Mouse (Mus musculus): ENCODE measurements around the gene Efhc1.
A peak's percentile ranks its signal among the peaks of the same experiment; 100 is the strongest.

Efhc1 gene

GRCm38 (mm10) chr1:20951799-20952198 lies 373 bp downstream of the Efhc1 start:
- DNase-seq (ENCODE audit: low read depth, low spot score), result no peak

- DNase-seq (ENCODE audit: low read depth, low spot score), result no peak
Measured at GRCm38 (mm10) chr1:20954876-20955275, 3.5 kb downstream of the Efhc1 start.

GRCm38 (mm10) chr1:20969642-20970041 lies 18.2 kb downstream of the Efhc1 start:
- no peak for DNase-seq (ENCODE audit: low read depth, low spot score)

DNA sequence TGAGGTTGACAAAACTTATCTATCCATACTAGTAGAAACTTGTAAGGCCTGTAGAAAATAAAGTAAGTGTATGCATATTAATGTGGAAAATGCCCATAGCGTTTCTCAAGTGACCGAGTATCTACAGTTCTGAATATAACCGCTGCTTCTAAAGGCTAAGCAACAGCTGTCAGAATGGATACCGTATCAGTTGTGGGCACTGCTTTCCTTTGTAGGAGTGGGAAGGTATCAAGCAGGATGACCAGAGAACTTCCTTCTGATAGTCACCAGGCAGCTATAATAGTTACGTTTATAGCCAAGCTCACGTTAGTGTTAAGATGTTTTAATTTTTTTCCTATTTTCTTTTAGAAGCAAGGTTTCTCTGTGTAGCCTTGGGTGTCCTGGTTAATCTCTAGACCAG lies 22.0 kb downstream of the Efhc1 start:
- DNase-seq (ENCODE audit: low read depth, low spot score), result no peak

DNA sequence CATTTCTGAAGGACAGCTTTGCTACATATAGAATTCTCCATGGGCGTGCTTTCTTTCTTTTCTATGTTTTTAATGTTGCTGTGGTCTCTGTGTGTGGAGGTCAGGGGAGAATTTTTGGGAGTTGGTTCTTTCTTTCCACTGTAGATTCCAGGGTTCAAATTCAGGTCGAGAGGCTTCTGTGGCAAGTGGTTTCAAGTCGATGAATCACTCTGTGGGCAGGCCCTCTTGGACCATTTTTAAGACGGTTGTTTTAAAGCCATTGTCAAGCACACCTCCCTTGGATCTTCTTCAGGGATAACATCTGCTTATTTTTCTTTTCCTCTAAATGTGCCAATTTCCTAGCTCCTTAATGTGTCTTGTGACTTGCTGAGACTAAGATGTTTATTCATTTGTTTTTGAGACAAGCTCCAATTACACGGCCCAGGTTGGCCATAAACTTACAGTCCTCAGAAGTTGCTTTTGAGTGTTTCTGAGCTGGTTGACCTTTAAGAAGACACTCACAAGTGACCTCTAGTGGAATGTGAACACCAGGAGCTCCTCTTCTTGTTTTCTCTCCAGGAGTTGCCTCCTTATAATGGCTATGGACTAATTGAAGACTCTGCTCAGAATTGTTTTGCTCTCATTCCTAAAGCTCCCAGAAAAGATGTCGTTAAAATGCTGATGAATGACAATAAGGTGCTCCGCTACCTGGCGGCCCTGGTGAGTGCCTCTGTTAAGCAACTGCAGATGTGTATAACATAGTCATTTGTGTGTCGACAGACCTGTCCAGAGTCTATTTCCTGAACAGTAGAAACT lies 23.1 kb downstream of the Efhc1 start:
- DNase-seq (ENCODE audit: low read depth, low spot score), result no peak

- DNase-seq (ENCODE audit: low read depth, low spot score), result no peak
Measured at GRCm38 (mm10) chr1:20980553-20980952, 29.1 kb downstream of the Efhc1 start.

- DNase-seq (ENCODE audit: low read depth, low spot score), result peak; percentile 11
Measured at GRCm38 (mm10) chr1:20981764-20982163, 30.3 kb downstream of the Efhc1 start.

DNA sequence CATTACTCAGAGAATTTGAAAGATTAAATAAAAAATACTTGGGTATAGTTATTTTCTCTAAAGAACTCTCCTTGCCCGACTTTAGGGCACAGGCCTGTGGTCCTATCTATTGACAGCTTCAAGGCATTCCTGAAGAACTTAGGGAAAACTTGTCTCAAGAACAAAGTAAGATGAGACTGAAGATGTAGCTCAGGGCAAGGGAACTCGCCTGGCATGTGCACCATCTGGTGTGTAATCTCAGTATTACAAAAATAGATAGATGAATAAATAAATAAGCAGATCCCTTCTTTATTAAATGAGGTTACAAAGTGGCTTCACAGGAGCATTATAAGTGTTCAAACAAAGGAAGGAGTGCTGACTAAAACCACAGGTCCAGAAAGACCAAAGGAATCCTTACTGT lies 32.7 kb downstream of the Efhc1 start:
- DNase-seq (ENCODE audit: low read depth, low spot score), result peak; percentile 13

DNA sequence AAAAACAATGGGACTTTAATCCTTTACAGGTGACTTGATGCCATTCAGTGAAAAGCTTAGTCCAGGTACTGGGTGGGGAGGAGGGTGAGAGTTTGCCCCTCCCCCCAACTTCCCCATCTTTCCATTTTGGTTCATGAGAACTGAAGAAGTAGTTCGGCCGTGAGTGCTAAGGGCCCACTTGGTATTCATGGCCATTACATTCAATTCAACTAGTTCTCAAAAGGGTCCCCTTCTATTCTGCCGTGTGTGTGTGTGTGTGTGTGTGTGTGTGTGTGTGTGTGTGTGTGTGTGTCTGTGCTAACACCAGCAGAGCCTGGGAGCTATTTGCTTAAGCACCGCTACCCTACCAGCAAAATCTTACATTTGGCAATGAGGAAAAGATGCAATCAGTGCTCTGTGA lies 33.2 kb downstream of the Efhc1 start:
- DNase-seq (ENCODE audit: low read depth, low spot score), result no peak

DNA sequence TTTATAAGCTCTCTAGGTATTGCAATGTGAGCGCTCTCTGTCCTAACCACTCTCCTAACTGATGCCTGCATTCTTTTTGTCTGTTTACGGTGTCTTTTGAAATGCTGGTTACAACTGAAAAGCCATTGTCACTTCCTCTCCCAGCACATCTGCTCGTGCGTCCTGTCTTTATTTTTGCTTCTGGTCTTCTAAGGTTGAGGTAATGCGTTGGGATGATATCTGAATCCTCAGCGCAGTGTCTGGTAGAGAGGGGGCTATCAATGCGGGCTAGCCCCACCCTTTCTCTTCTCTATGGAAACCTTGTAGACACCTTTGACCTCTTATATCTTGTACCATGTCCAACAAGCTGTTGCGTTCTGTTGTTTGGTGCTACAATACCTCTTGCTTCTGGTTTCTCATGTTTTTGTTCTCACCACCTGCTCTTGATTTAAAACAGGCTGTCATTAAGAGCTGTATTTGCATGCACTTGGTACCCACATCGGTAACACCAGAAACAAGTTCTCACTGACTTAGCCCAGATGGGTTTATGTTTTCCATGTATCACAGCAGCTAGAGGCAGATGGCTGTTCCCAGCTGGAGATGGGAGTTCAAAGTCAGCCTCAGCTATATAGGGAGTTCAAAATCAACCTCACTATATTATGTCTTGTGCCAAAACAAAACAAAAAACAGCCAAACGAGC lies 35.1 kb downstream of the Efhc1 start:
- DNase-seq (ENCODE audit: low read depth, low spot score), result no peak

- DNase-seq (ENCODE audit: low read depth, low spot score), result no peak
Measured at GRCm38 (mm10) chr1:20989461-20990083, 38.1 kb downstream of the Efhc1 start.

DNA sequence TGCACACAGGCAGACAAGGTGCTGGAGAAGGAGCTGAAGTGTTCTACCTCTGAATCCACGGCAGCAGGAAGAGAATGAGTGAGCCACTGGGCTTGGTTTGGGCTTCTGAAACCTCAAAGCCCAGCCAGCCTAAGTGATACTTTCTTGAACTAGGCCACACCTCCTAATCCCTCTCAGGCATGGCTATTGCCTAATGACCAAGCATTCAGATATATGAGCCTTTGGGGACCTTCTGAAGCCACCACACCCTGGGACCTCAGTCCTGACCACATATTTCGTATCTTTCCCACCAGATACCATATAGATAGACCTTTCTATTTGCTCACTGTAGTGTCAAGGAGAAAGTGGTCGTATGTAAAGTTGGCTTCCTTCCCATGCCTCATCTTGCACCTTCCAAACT lies 42.3 kb downstream of the Efhc1 start:
- DNase-seq (ENCODE audit: low read depth, low spot score), result no peak

DNA sequence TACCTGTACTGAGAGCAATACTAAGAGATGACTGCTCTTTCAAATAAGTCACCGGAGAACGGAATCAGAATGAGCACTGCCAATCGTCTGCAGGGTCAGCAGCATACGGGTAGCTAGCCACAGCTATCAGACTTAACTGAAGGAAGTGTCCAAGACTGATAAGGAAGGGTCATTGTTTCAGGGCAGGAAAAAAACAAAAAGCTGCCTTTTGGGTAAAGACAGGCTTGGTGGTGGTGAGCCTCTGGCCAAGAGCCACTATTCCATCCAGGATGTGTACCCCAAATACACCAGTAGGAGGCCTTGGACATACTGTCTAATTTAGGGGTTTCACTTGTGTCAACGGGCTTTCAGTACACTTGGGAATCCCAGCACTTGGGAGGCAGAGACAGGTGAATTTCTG lies 42.9 kb downstream of the Efhc1 start:
- DNase-seq (ENCODE audit: low read depth, low spot score), result no peak

DNA sequence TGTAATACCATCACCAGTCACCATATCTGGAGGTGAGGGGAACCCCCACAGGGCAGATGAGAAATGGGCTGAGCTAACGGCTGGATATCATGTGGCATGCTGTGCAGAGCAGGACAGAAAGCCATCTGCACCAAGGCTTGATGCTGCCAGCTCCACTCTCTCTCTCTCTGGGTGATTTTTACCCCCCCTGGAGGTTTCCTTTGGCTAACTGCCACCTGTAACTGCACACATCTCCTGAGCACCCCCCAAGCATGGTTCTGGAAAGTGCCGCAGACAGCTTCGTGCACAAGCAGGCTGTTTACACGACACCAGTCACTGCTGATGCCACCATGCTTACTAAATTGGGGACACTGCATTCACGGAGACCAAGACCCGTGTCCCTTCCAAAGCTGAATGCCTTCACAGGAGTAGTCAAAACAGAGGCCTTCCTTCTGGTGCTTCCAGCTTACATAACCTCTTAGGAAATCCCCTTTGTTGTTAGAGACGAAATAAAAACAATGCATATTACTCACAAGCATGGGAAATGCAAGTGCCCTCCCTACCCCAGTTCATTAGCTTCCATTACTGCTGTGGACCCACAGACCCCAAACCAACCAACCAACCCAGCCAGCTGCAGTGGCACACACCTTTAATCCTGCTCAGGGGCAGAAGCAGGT lies 44.0 kb downstream of the Efhc1 start:
- peak; percentile 66 for DNase-seq (ENCODE audit: low read depth, low spot score)

- no peak for DNase-seq (ENCODE audit: low read depth, low spot score)
Measured at GRCm38 (mm10) chr1:20996603-20997327, 45.3 kb downstream of the Efhc1 start.

DNA sequence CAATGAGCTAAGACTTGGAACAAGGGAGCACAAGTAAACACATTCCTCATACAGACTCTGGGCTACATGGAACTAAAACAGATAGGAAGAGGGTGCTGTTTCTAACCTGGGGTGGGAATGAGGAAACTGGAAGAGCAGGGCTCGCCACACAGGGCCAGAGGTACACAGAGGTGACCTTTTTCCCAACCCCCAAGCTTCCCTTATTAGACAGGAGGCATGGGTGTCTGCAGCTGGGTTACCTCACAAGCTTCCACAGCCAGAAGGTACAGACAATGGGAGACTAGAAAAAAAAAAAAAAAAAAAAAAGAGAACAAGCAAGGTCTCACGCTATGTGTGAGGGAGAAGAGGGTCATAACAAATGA lies 45.9 kb downstream of the Efhc1 start:
- no peak for DNase-seq (ENCODE audit: low read depth, low spot score)

GRCm38 (mm10) chr1:20997881-20998389 lies 46.5 kb downstream of the Efhc1 start:
- peak; percentile 25 for DNase-seq (ENCODE audit: low read depth, low spot score)

DNA sequence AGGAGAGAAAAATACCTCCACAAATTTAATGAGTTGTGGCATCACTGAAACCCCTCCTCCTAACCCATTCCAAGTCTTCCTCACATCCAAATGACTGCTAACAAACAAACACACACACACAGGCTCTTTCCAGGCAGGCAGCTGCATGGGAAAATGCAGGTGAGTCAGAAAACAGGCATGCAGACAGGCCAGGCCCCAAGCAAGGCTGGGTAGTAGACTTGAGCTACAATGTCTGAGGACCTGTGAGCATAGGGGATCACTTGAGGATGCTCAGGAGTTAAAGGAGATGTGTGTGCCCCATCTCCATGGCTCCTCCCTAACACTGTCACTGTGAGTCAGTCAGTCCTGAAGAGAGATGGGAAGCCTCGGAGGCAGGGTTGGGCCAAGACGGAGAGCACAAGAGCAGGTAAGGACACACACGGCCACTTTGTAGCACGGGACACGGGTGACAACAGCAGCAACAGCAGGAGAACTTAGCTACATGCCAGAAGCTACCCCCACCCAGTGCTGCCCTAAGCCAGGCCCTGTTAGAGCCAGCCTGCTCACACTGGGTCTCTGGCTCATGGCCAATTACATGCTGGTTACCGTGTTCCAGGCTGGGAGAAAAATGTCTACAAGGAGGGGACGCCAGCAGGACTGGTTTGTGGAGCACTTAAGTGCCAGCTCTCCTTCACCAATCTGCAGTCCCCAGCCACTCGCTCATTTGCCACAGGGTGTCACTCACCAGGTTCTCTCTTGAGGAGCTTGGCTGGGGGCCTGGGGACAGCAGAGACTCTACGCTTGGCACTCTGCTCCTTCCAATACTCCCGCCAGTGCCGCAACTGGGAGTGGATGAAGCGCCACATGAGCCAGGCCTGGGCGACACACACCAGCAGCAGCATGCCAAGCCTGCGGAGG lies 51.1 kb downstream of the Efhc1 start:
- peak; percentile 71 for DNase-seq (ENCODE audit: low read depth, low spot score)

DNA sequence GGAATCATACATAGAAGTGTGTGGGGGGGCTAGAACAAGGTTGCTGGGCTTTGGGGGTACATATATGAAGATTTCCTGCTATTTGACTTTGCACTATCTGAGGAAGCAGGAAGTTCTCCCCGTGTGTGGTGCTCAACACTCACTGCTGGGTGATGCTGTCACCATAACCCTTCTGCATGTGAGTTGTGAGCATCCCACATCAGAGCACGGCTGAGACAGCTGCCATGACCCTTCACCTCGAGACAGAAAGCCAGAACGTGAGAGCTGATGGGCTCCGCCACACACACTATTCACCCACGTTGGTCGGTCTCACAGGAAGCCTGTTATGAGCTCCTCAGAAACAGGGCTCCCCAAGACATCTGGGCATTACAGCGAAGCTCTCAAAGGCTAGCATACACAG lies 53.2 kb downstream of the Efhc1 start:
- DNase-seq (ENCODE audit: low read depth, low spot score), result no peak

- DNase-seq (ENCODE audit: low read depth, low spot score), result no peak
Measured at GRCm38 (mm10) chr1:21006775-21007174, 55.3 kb downstream of the Efhc1 start.

Data from brain, adult 2 months (tissue).